Mouse (Mus musculus) midbrain, embryonic 11.5 days (tissue): ENCODE measurements around the gene Gp9. TPM values are rescaled to one million over a fixed set of nuclear protein-coding genes. Genes with fewer than 3 reads are reported as not detected.

Experiments used
- ATAC-seq: fragments of 200-750 bp; cut with Nextera tagmentation; 2 replicates; pipeline ENCODE4 v1.8.0; 2017; ENCODE audit warnings: moderate TSS enrichment, moderate library complexity; ENCODE audit not compliant: low FRiP score
- DNase-seq: peaks from one replicate; pipeline ENCODE4 v3.0.0; 2015; ENCODE audit warnings: low spot score; ENCODE audit errors: missing footprints
- H3K27ac ChIP-seq: fragments of 300-500 bp; sonication (generic); 2 replicates; pipeline ENCODE4 v1.5.1; 2014; ENCODE audit warnings: low read depth, low read length
- H3K27me3 ChIP-seq: fragments of 300-500 bp; sonication (generic); 2 replicates; pipeline ENCODE4 v1.6.1; 2014; ENCODE audit warnings: mild to moderate bottlenecking, low read length, moderate library complexity, mixed read lengths; ENCODE audit not compliant: control insufficient read depth, insufficient read depth
- H3K36me3 ChIP-seq: fragments of 300-500 bp; sonication (generic); 2 replicates; pipeline ENCODE4 v1.6.1; 2014; ENCODE audit warnings: mild to moderate bottlenecking, low read length, moderate library complexity, mixed read lengths; ENCODE audit not compliant: control insufficient read depth, insufficient read depth
- H3K4me1 ChIP-seq: fragments of 300-500 bp; sonication (generic); 2 replicates; pipeline ENCODE4 v1.6.1; 2014; ENCODE audit warnings: low read length; ENCODE audit not compliant: control insufficient read depth, insufficient read depth
- H3K4me2 ChIP-seq: fragments of 300-500 bp; sonication (generic); 2 replicates; pipeline ENCODE4 v1.6.1; 2014; ENCODE audit warnings: mild to moderate bottlenecking, moderate library complexity
- H3K4me3 ChIP-seq: fragments of 300-500 bp; sonication (generic); 2 replicates; pipeline ENCODE4 v1.5.1; 2014; ENCODE audit warnings: low read depth, low read length
- H3K9ac ChIP-seq: fragments of 300-500 bp; sonication (generic); 2 replicates; pipeline ENCODE4 v1.6.1; 2014; ENCODE audit warnings: low read length
- H3K9me3 ChIP-seq: fragments of 300-500 bp; sonication (generic); 2 replicates; pipeline ENCODE4 v1.6.1; 2016; ENCODE audit warnings: low read length; ENCODE audit not compliant: control insufficient read depth
- WGBS: fragments of 180-500 bp; shearing (Covaris S2); extraction: QIAGEN DNeasy Blood & Tissue Kit; methylation state at CpG from one replicate; pipeline ENCODE4 v1.1.7; 2014; 5-methylcytosine and 5-hydroxymethylcytosine counted together
- polyA plus RNA-seq: library from polyadenylated mRNA; unstranded; fragments of >200 nt; fragmentation: Nextera tagmentation; extraction: Ambion mirVana; gene quantifications from 2 replicates; pipeline ENCODE4 v1.2.1, GENCODE M21; 2014

Gene Gp9
- polyA plus RNA-seq, 1 experiment from 2014 or later: 2.5 TPM

- Histone ChIP-seq H3K9ac (no peak overlapping the region), H3K9me3 (no peaks in the 10 kb centered on the region), H3K4me2 (no peak overlapping the region), H3K4me1 (no peaks in the 10 kb centered on the region), H3K36me3 (no peaks in the 10 kb centered on the region), H3K27me3 (no peaks in the 10 kb centered on the region), H3K4me3 (no peak overlapping the region), H3K27ac (no peak overlapping the region)
- DNase-seq (no peak), ATAC-seq (no peak)
- WGBS: 81% methylated on average over 3 of the region's 3 CpGs
Measured at GRCm38 (mm10) chr6:87746059-87746458, 31.8 kb upstream of the Gp9 start.

GRCm38 (mm10) chr6:87746849-87747248 is 31.0 kb upstream of the Gp9 start:
- Histone ChIP-seq H3K9ac (no peak overlapping the region), H3K36me3 (no peaks in the 10 kb centered on the region), H3K4me2 (no peak overlapping the region), H3K27ac (no peak overlapping the region), H3K27me3 (no peaks in the 10 kb centered on the region), H3K9me3 (no peaks in the 10 kb centered on the region), H3K4me3 (no peak overlapping the region), H3K4me1 (no peaks in the 10 kb centered on the region)
- no peak for ATAC-seq
- WGBS: 78% methylated on average over 2 of the region's 2 CpGs
- DNase-seq: no peak

GRCm38 (mm10) chr6:87748078-87748477 is 29.8 kb upstream of the Gp9 start:
- Histone ChIP-seq H3K27ac (no peak overlapping the region), H3K9me3 (no peaks in the 10 kb centered on the region), H3K4me1 (no peaks in the 10 kb centered on the region), H3K36me3 (no peaks in the 10 kb centered on the region), H3K27me3 (no peaks in the 10 kb centered on the region), H3K4me2 (no peak overlapping the region), H3K9ac (no peak overlapping the region), H3K4me3 (no peak overlapping the region)
- ATAC-seq (no peak), DNase-seq (no peak)
- 89% methylated on average over 2 of the region's 2 CpGs for WGBS

GRCm38 (mm10) chr6:87748531-87748930 is 29.3 kb upstream of the Gp9 start:
- H3K9ac ChIP-seq: no peak overlapping the region
- no peak overlapping the region for H3K27ac ChIP-seq
- H3K4me2 ChIP-seq: no peak overlapping the region
- ATAC-seq (no peak), DNase-seq (no peak)
- H3K4me3 ChIP-seq: no peak overlapping the region
- H3K36me3 ChIP-seq: no peaks in the 10 kb centered on the region
- H3K9me3 ChIP-seq: no peaks in the 10 kb centered on the region
- H3K4me1 ChIP-seq: no peaks in the 10 kb centered on the region
- 90% methylated on average over 6 of the region's 6 CpGs for WGBS
- H3K27me3 ChIP-seq: no peaks in the 10 kb centered on the region

- H3K4me2 ChIP-seq: no peak overlapping the region
- no peaks in the 10 kb centered on the region for H3K9me3 ChIP-seq
- H3K9ac ChIP-seq: no peak overlapping the region
- ATAC-seq: no peak
- H3K4me3 ChIP-seq: no peak overlapping the region
- DNase-seq: no peak
- no peak overlapping the region for H3K27ac ChIP-seq
- H3K36me3 ChIP-seq: no peaks in the 10 kb centered on the region
- no peaks in the 10 kb centered on the region for H3K27me3 ChIP-seq
- H3K4me1 ChIP-seq: no peaks in the 10 kb centered on the region
- WGBS: 83% methylated on average over 8 of the region's 8 CpGs
Measured at GRCm38 (mm10) chr6:87750184-87750910, 27.5 kb upstream of the Gp9 start.

- H3K9me3 ChIP-seq: no peaks in the 10 kb centered on the region
- no peak overlapping the region for H3K4me2 ChIP-seq
- H3K27ac ChIP-seq: no peak overlapping the region
- no peak for DNase-seq
- H3K4me1 ChIP-seq: no peaks in the 10 kb centered on the region
- H3K36me3 ChIP-seq: no peaks in the 10 kb centered on the region
- 87% methylated on average over 6 of the region's 6 CpGs for WGBS
- no peak overlapping the region for H3K4me3 ChIP-seq
- H3K27me3 ChIP-seq: no peaks in the 10 kb centered on the region
- ATAC-seq: no peak
- no peak overlapping the region for H3K9ac ChIP-seq
Measured at GRCm38 (mm10) chr6:87751574-87751973, 26.3 kb upstream of the Gp9 start.

- Histone ChIP-seq H3K27me3 (no peaks in the 10 kb centered on the region), H3K4me2 (no peak overlapping the region), H3K36me3 (no peaks in the 10 kb centered on the region), H3K9me3 (no peaks in the 10 kb centered on the region), H3K4me1 (no peaks in the 10 kb centered on the region), H3K9ac (no peak overlapping the region), H3K27ac (no peak overlapping the region), H3K4me3 (no peak overlapping the region)
- DNase-seq (no peak), ATAC-seq (no peak)
- 92% methylated on average over 4 of the region's 4 CpGs for WGBS
Measured at GRCm38 (mm10) chr6:87755196-87755595, 22.7 kb upstream of the Gp9 start.

- Histone ChIP-seq H3K4me1 (no peaks in the 10 kb centered on the region), H3K27ac (no peak overlapping the region), H3K4me3 (no peak overlapping the region), H3K36me3 (no peaks in the 10 kb centered on the region), H3K4me2 (no peak overlapping the region), H3K9ac (no peak overlapping the region), H3K9me3 (no peaks in the 10 kb centered on the region), H3K27me3 (no peaks in the 10 kb centered on the region)
- ATAC-seq (no peak), DNase-seq (peak; percentile 72)
- 94% methylated on average over 8 of the region's 8 CpGs for WGBS
Measured at GRCm38 (mm10) chr6:87756896-87757295, 21.0 kb upstream of the Gp9 start.

GRCm38 (mm10) chr6:87759404-87759803 is 18.5 kb upstream of the Gp9 start:
- Histone ChIP-seq H3K27me3 (no peaks in the 10 kb centered on the region), H3K4me2 (no peak overlapping the region), H3K4me3 (no peak overlapping the region), H3K9ac (no peak overlapping the region), H3K36me3 (no peaks in the 10 kb centered on the region), H3K27ac (no peak overlapping the region), H3K9me3 (no peaks in the 10 kb centered on the region), H3K4me1 (no peaks in the 10 kb centered on the region)
- DNase-seq: no peak
- WGBS: 55% methylated on average over 3 of the region's 3 CpGs
- no peak for ATAC-seq
